Mouse (Mus musculus): ENCODE measurements at regions not wholly inside any gene's neighbourhood (a gene's known extent, or its start where the extent isn't known, plus 50 kb on each side); places are given as distances from the start of the nearest gene placed in this dataset.

- TF ChIP-seq CTCF (IDR thresholded peaks at IDR 0.05; ENCODE audit: low read depth, low read length) (no peak), POLR2A (IDR thresholded peaks at IDR 0.05; ENCODE audit: insufficient read depth, low read length) (no peak), EP300 (IDR thresholded peaks at IDR 0.05; ENCODE audit: insufficient read depth, low read depth, low read length) (no peak)
These were observed 393.1 kb downstream of the Btg1 start for GRCm38 (mm10) chr10:97009859-97010258.
